Mouse (Mus musculus) heart, embryonic 13.5 days (tissue): Measurements from ENCODE around the gene Sstr1. TPM values are rescaled to one million over a fixed set of nuclear protein-coding genes. Genes with fewer than 3 reads are reported as not detected.

Experiments
- ATAC-seq: fragments of 200-750 bp; cut with Nextera tagmentation; 2 replicates; pipeline ENCODE4 v1.8.0; 2017; ENCODE audit warnings: moderate TSS enrichment; ENCODE audit not compliant: insufficient number of reproducible peaks, low FRiP score, low TSS enrichment; ENCODE audit errors: extremely low read depth
- H3K27ac ChIP-seq: fragments of 300-500 bp; sonication (generic); replicated peaks from 2 replicates; pipeline ENCODE4 v1.5.1; 2015; ENCODE audit warnings: moderate library complexity, mild to moderate bottlenecking, inconsistent platforms
- H3K27me3 ChIP-seq: fragments of 300-500 bp; sonication (generic); replicated peaks from 2 replicates; pipeline ENCODE4 v1.6.1; 2015; ENCODE audit warnings: mild to moderate bottlenecking, inconsistent platforms
- H3K36me3 ChIP-seq: fragments of 300-500 bp; sonication (generic); 2 replicates; pipeline ENCODE4 v1.6.1; 2015; ENCODE audit warnings: mild to moderate bottlenecking, inconsistent platforms
- H3K4me1 ChIP-seq: fragments of 300-500 bp; sonication (generic); 2 replicates; pipeline ENCODE4 v1.6.1; 2015; ENCODE audit warnings: inconsistent platforms
- H3K4me2 ChIP-seq: fragments of 300-500 bp; sonication (generic); 2 replicates; pipeline ENCODE4 v1.6.1; 2015; ENCODE audit warnings: inconsistent platforms, mild to moderate bottlenecking, moderate library complexity
- H3K4me3 ChIP-seq: fragments of 300-500 bp; sonication (generic); 2 replicates; pipeline ENCODE4 v1.5.1; 2015; ENCODE audit warnings: moderate library complexity, mild to moderate bottlenecking, inconsistent platforms
- H3K9ac ChIP-seq: fragments of 300-500 bp; sonication (generic); 2 replicates; pipeline ENCODE4 v1.6.1; 2015; ENCODE audit warnings: inconsistent platforms, mild to moderate bottlenecking, moderate library complexity
- H3K9me3 ChIP-seq: fragments of 300-500 bp; sonication (generic); 2 replicates; pipeline ENCODE4 v1.6.1; 2016; ENCODE audit warnings: inconsistent platforms
- WGBS: fragments of 180-500 bp; shearing (Covaris S2); methylation state at CpG from one replicate; pipeline ENCODE4 v1.1.7; 2015; ENCODE audit warnings: mixed read lengths; 5-methylcytosine and 5-hydroxymethylcytosine counted together
- polyA plus RNA-seq: library from polyadenylated mRNA; unstranded; fragments of >200 nt; fragmentation: Nextera tagmentation; extraction: Ambion mirVana; gene quantifications from 2 replicates; pipeline ENCODE4 v1.2.1, GENCODE M21; 2015

Gene Sstr1
- polyA plus RNA-seq, result 0.25 TPM in 1 of 2 replicates, not detected in the other

GRCm38 (mm10) chr12:58211163-58212071, at the start of gene Sstr1:
Gene Sstr1, plus strand, starts transcription at chr12:58211772.
- no peak for ATAC-seq
- no peaks in the 10 kb centered on the region for H3K36me3 ChIP-seq
- peak within 1 kb of the TSS; percentile 56 for H3K4me3 ChIP-seq
- no peak within 1 kb of the TSS for H3K27ac ChIP-seq
- WGBS, result 21% methylated on average over 21 of the region's 21 CpGs
- peaks cover 60% of the 10 kb centered on the region for H3K27me3 ChIP-seq
- H3K9ac ChIP-seq, result peak within 1 kb of the TSS; percentile 52
- H3K4me1 ChIP-seq, result peaks cover 28% of the 10 kb centered on the region
- no peaks in the 10 kb centered on the region for H3K9me3 ChIP-seq
- peak within 1 kb of the TSS; percentile 93 for H3K4me2 ChIP-seq

- Histone ChIP-seq H3K27me3 (no peaks in the 10 kb centered on the region), H3K4me1 (no peaks in the 10 kb centered on the region), H3K9ac (no peak overlapping the region), H3K4me2 (no peak overlapping the region), H3K4me3 (no peak overlapping the region), H3K9me3 (no peaks in the 10 kb centered on the region), H3K27ac (no peak overlapping the region), H3K36me3 (no peaks in the 10 kb centered on the region)
- 82% methylated on average over 1 of the region's 1 CpGs for WGBS
- ATAC-seq, result no peak
Observed at GRCm38 (mm10) chr12:58198810-58199209, 12.8 kb upstream of the Sstr1 start.

- Histone ChIP-seq H3K4me2 (no peak overlapping the region), H3K9ac (no peak overlapping the region), H3K27ac (no peak overlapping the region), H3K4me1 (no peaks in the 10 kb centered on the region), H3K4me3 (no peak overlapping the region), H3K27me3 (no peaks in the 10 kb centered on the region), H3K9me3 (no peaks in the 10 kb centered on the region), H3K36me3 (no peaks in the 10 kb centered on the region)
- ATAC-seq, result no peak
Observed at GRCm38 (mm10) chr12:58201190-58201589, 10.4 kb upstream of the Sstr1 start.

- Histone ChIP-seq H3K9me3 (no peaks in the 10 kb centered on the region), H3K36me3 (no peaks in the 10 kb centered on the region), H3K4me2 (no peak overlapping the region), H3K4me3 (no peak overlapping the region), H3K27me3 (peaks cover 41% of the 10 kb centered on the region), H3K27ac (no peak overlapping the region), H3K4me1 (peaks cover 12% of the 10 kb centered on the region), H3K9ac (no peak overlapping the region)
- no peak for ATAC-seq
- WGBS, result 75% methylated on average over 1 of the region's 1 CpGs
Observed at GRCm38 (mm10) chr12:58207956-58208355, 3.6 kb upstream of the Sstr1 start.

GRCm38 (mm10) chr12:58212261-58212923, 820 bp downstream of the Sstr1 start:
- Histone ChIP-seq H3K4me2 (peak overlapping the region; percentile 93), H3K4me3 (peak overlapping the region; percentile 56), H3K36me3 (no peaks in the 10 kb centered on the region), H3K9me3 (no peaks in the 10 kb centered on the region), H3K9ac (peak overlapping the region; percentile 52), H3K27ac (no peak overlapping the region), H3K27me3 (peaks cover 60% of the 10 kb centered on the region), H3K4me1 (peaks cover 28% of the 10 kb centered on the region)
- under 1% methylated on average over 37 of the region's 39 CpGs for WGBS
- ATAC-seq, result no peak

GRCm38 (mm10) chr12:58212924-58213450, 1.4 kb downstream of the Sstr1 start:
- H3K27ac ChIP-seq, result no peak overlapping the region
- ATAC-seq, result no peak
- 4% methylated on average over 29 of the region's 29 CpGs for WGBS
- H3K4me2 ChIP-seq, result peak overlapping the region; percentile 93
- H3K4me3 ChIP-seq, result peak overlapping the region; percentile 56
- peaks cover 58% of the 10 kb centered on the region for H3K27me3 ChIP-seq
- H3K36me3 ChIP-seq, result no peaks in the 10 kb centered on the region
- peaks cover 28% of the 10 kb centered on the region for H3K4me1 ChIP-seq
- peak overlapping the region; percentile 52 for H3K9ac ChIP-seq
- no peaks in the 10 kb centered on the region for H3K9me3 ChIP-seq

GRCm38 (mm10) chr12:58213451-58214288, 2.1 kb downstream of the Sstr1 start:
- peak; percentile 55; the same call in 1 of the 2 replicates for ATAC-seq
- Histone ChIP-seq H3K9me3 (no peaks in the 10 kb centered on the region), H3K36me3 (no peaks in the 10 kb centered on the region), H3K4me1 (peaks cover 28% of the 10 kb centered on the region), H3K4me3 (peak overlapping the region; percentile 56), H3K27me3 (peaks cover 57% of the 10 kb centered on the region), H3K27ac (no peak overlapping the region), H3K9ac (peak overlapping the region; percentile 69), H3K4me2 (peak overlapping the region; percentile 93)
- 1% methylated on average over 34 of the region's 40 CpGs for WGBS

- no peaks in the 10 kb centered on the region for H3K9me3 ChIP-seq
- peaks cover 48% of the 10 kb centered on the region for H3K27me3 ChIP-seq
- peak overlapping the region; percentile 93 for H3K4me2 ChIP-seq
- H3K9ac ChIP-seq, result peak overlapping the region; percentile 69
- 9% methylated on average over 13 of the region's 13 CpGs for WGBS
- H3K4me1 ChIP-seq, result peaks cover 28% of the 10 kb centered on the region
- ATAC-seq, result no peak
- no peak overlapping the region for H3K27ac ChIP-seq
- H3K36me3 ChIP-seq, result no peaks in the 10 kb centered on the region
- H3K4me3 ChIP-seq, result peak overlapping the region; percentile 56
Observed at GRCm38 (mm10) chr12:58214289-58215136, 2.9 kb downstream of the Sstr1 start.

GRCm38 (mm10) chr12:58216218-58216617, 4.6 kb downstream of the Sstr1 start:
- H3K4me2 ChIP-seq, result no peak overlapping the region
- no peak overlapping the region for H3K9ac ChIP-seq
- H3K4me3 ChIP-seq, result no peak overlapping the region
- H3K36me3 ChIP-seq, result no peaks in the 10 kb centered on the region
- H3K27me3 ChIP-seq, result peaks cover 37% of the 10 kb centered on the region
- no peak for ATAC-seq
- H3K9me3 ChIP-seq, result no peaks in the 10 kb centered on the region
- no peak overlapping the region for H3K27ac ChIP-seq
- WGBS, result 52% methylated on average over 2 of the region's 2 CpGs
- peaks cover 28% of the 10 kb centered on the region for H3K4me1 ChIP-seq

- Histone ChIP-seq H3K4me3 (no peak overlapping the region), H3K4me2 (no peak overlapping the region), H3K9me3 (no peaks in the 10 kb centered on the region), H3K27me3 (peaks cover 9% of the 10 kb centered on the region), H3K4me1 (peaks cover 6% of the 10 kb centered on the region), H3K9ac (no peak overlapping the region), H3K36me3 (no peaks in the 10 kb centered on the region), H3K27ac (no peak overlapping the region)
- 80% methylated on average over 3 of the region's 3 CpGs for WGBS
- no peak for ATAC-seq
Observed at GRCm38 (mm10) chr12:58219078-58219477, 7.5 kb downstream of the Sstr1 start.
